Mouse (Mus musculus) kidney, adult 2 months (tissue): ENCODE data around the gene Atp11a.

Experiments
- CTCF ChIP-seq: fragments of 200-500 bp; conservative IDR thresholded peaks from 2 replicates; pipeline ENCODE4 v1.5.1; 2011; ENCODE audit warnings: low read depth, mild to moderate bottlenecking, control low read depth, low read length, moderate library complexity, mixed read lengths; ENCODE audit not compliant: insufficient read depth, insufficient read length
- POLR2A ChIP-seq: fragments of 200-500 bp; IDR thresholded peaks from one replicate; pipeline ENCODE4 v1.6.1; 2011; ENCODE audit warnings: low read depth, low read length, control low read depth

GRCm38 (mm10) chr8:12755312-12755711 is 1.5 kb upstream of the Atp11a start:
- no peak for TF ChIP-seq POLR2A
- peak; percentile 50 for TF ChIP-seq CTCF
